Comparison of ENCODE assay signal across 16 mouse cellular contexts in genomic region chr9:26528761-26529160, GRCm38 (mm10).
DNase-seq lines count a peak whose midpoint lies in the region; ATAC-seq and TF ChIP-seq lines count a peak whose summit lies in the region.
"Had no signal": no experiment of that assay in that cellular context is flagged by ENCODE, and none has a peak within 500 bp of the region (broad histone marks: within the 10 kb centered on the region; RNA-seq: fewer than 3 reads in every experiment).

No protein-coding gene starts in this region.

- H3K36me3 ChIP-seq in hindbrain, embryonic 14.5 days (replicated peaks; ENCODE audit: control insufficient read depth, insufficient read depth), result no peaks in the 10 kb centered on the region
- H3K36me3 ChIP-seq in hindbrain, embryonic 16.5 days (ENCODE audit: control insufficient read depth, insufficient read depth, low read length), result no peaks in the 10 kb centered on the region
- no peaks in the 10 kb centered on the region for H3K36me3 ChIP-seq in midbrain, postnatal 0 days (ENCODE audit: insufficient read depth, low read length)
- H3K36me3 ChIP-seq: G1E; heart, embryonic 12.5 days; intestine, embryonic 15.5 days had no signal

- DNase-seq in cerebellum, postnatal 10 days, result peak; percentile 15 to 38
- DNase-seq in cerebellum, postnatal 14 days, result no peak
- DNase-seq in hindbrain, embryonic 14.5 days (ENCODE audit: low spot score), result peak; percentile 30
- peak; percentile 37 for DNase-seq in embryo, embryonic 11 days
- DNase-seq in midbrain, postnatal 0 days (ENCODE audit: low spot score), result peak; percentile 21
- DNase-seq in thymus, postnatal 36 days, result no peak
- DNase-seq: cerebellum, adult 11 months; left cerebral cortex, postnatal 4 days; lung, adult 18-20 months had no signal

- H3K9me3 ChIP-seq in hindbrain, embryonic 14.5 days (ENCODE audit: control insufficient read depth, low read length), result no peaks in the 10 kb centered on the region
- H3K9me3 ChIP-seq in hindbrain, embryonic 16.5 days (ENCODE audit: control insufficient read depth, low read length), result no peaks in the 10 kb centered on the region
- H3K9me3 ChIP-seq in midbrain, postnatal 0 days (ENCODE audit: low read length), result no peaks in the 10 kb centered on the region
- H3K9me3 ChIP-seq: G1E; heart, embryonic 12.5 days; intestine, embryonic 15.5 days had no signal

- H3K27me3 ChIP-seq in hindbrain, embryonic 14.5 days (ENCODE audit: control insufficient read depth, insufficient read depth, low read length), result no peaks in the 10 kb centered on the region
- no peaks in the 10 kb centered on the region for H3K27me3 ChIP-seq in hindbrain, embryonic 16.5 days (replicated peaks; ENCODE audit: control insufficient read depth, insufficient read depth, low read length)
- H3K27me3 ChIP-seq in midbrain, postnatal 0 days (ENCODE audit: insufficient read depth, low read length), result no peaks in the 10 kb centered on the region
- H3K27me3 ChIP-seq: heart, embryonic 12.5 days; intestine, embryonic 15.5 days had no signal

- WGBS in hindbrain, embryonic 14.5 days, result 11% methylated on average over 3 of the region's 3 CpGs
- 14% methylated on average over 3 of the region's 3 CpGs for WGBS in hindbrain, embryonic 16.5 days
- 6% methylated on average over 3 of the region's 3 CpGs for WGBS in midbrain, postnatal 0 days

- no peak overlapping the region for H3K9ac ChIP-seq in hindbrain, embryonic 14.5 days
- no peak overlapping the region for H3K9ac ChIP-seq in hindbrain, embryonic 16.5 days (ENCODE audit: low read depth, low read length)
- no peak overlapping the region for H3K9ac ChIP-seq in midbrain, postnatal 0 days (replicated peaks; ENCODE audit: low read length, poor library complexity, severe bottlenecking)
- H3K9ac ChIP-seq: heart, embryonic 12.5 days; intestine, embryonic 15.5 days had no signal

- H3K4me1 ChIP-seq in hindbrain, embryonic 14.5 days (replicated peaks; ENCODE audit: control insufficient read depth, insufficient read depth, low read length), result no peaks in the 10 kb centered on the region
- H3K4me1 ChIP-seq in hindbrain, embryonic 16.5 days (ENCODE audit: control insufficient read depth, insufficient read depth, low read depth, low read length), result peaks cover 3% of the 10 kb centered on the region; the same call in 1 of the 2 replicates
- H3K4me1 ChIP-seq in midbrain, postnatal 0 days (ENCODE audit: insufficient read depth, low read length), result no peaks in the 10 kb centered on the region
- H3K4me1 ChIP-seq: heart, embryonic 12.5 days; intestine, embryonic 15.5 days had no signal

- ATAC-seq in hindbrain, embryonic 14.5 days (ENCODE audit: low FRiP score), result peak; percentile 53; the same call in 1 of the 2 replicates
- no peak for ATAC-seq in hindbrain, embryonic 16.5 days
- ATAC-seq in midbrain, postnatal 0 days (ENCODE audit: low FRiP score), result no peak
- ATAC-seq in erythroblast, adult 5-6 weeks (replicated peaks; ENCODE audit: low FRiP score, poor library complexity, severe bottlenecking), result no peak
- ATAC-seq: CD4-positive, CD25-positive, alpha-beta regulatory T cell, adult 4 months; intestine, embryonic 15.5 days had no signal

- H3K27ac ChIP-seq in hindbrain, embryonic 14.5 days, result no peak overlapping the region
- no peak overlapping the region for H3K27ac ChIP-seq in hindbrain, embryonic 16.5 days (ENCODE audit: low read depth, low read length)
- no peak overlapping the region for H3K27ac ChIP-seq in midbrain, postnatal 0 days (ENCODE audit: low read depth, low read length)
- H3K27ac ChIP-seq: intestine, embryonic 15.5 days had no signal

- H3K4me2 ChIP-seq in hindbrain, embryonic 14.5 days (replicated peaks), result no peak overlapping the region
- H3K4me2 ChIP-seq in hindbrain, embryonic 16.5 days (ENCODE audit: low read length), result no peak overlapping the region
- no peak overlapping the region for H3K4me2 ChIP-seq in midbrain, postnatal 0 days (ENCODE audit: low read depth, low read length, poor library complexity, severe bottlenecking)
- H3K4me2 ChIP-seq: heart, embryonic 12.5 days; intestine, embryonic 15.5 days had no signal

- H3K4me3 ChIP-seq in hindbrain, embryonic 14.5 days (replicated peaks; ENCODE audit: low read length), result no peak overlapping the region
- H3K4me3 ChIP-seq in hindbrain, embryonic 16.5 days (ENCODE audit: low read length), result no peak overlapping the region
- H3K4me3 ChIP-seq in midbrain, postnatal 0 days (ENCODE audit: low read depth, low read length), result no peak overlapping the region
- H3K4me3 ChIP-seq: erythroblast, embryonic 14.5 days; heart, embryonic 12.5 days; intestine, embryonic 15.5 days had no signal

- TF ChIP-seq CTCF in midbrain, postnatal 0 days (IDR thresholded peaks at IDR 0.05), result peak; percentile 15; the same call in 1 of the 2 replicates

Comparison
In these comparisons a context has a peak if more than half of its experiments do, and no peak if none do; other contexts are left out.
1. DNase-seq: peak in cerebellum, postnatal 10 days (2 of 2), hindbrain, embryonic 14.5 days (single experiment), embryo, embryonic 11 days (single experiment) and midbrain, postnatal 0 days (single experiment); none in cerebellum, postnatal 14 days (0 of 2) and thymus, postnatal 36 days (0 of 2).